Mouse (Mus musculus) ES-Bruce4 (cell line): ENCODE measurements around the gene Ptgds. TPM values are rescaled to one million over a fixed set of nuclear protein-coding genes. Genes with fewer than 3 reads are reported as not detected.

Source experiments
- H3K27ac ChIP-seq: 2 replicates; pipeline ENCODE4 v1.5.1; 2012; ENCODE audit warnings: low read length, inconsistent platforms; ENCODE audit not compliant: insufficient read depth
- H3K27me3 ChIP-seq: 2 replicates; pipeline ENCODE4 v1.6.1; 2012; ENCODE audit warnings: mild to moderate bottlenecking, low read length, inconsistent platforms; ENCODE audit not compliant: control insufficient read depth, poor library complexity, insufficient read depth, severe bottlenecking
- H3K36me3 ChIP-seq: 2 replicates; pipeline ENCODE4 v1.6.1; 2012; ENCODE audit warnings: inconsistent platforms, mild to moderate bottlenecking, low read length, moderate library complexity; ENCODE audit not compliant: control insufficient read depth, poor library complexity, insufficient read depth, severe bottlenecking
- H3K4me1 ChIP-seq: one replicate; pipeline ENCODE4 v1.8.1; 2011; ENCODE audit warnings: low read length; ENCODE audit not compliant: control insufficient read depth, insufficient read depth
- H3K4me3 ChIP-seq: 2 replicates; pipeline ENCODE4 v1.5.1; 2011; ENCODE audit warnings: low read depth, mild to moderate bottlenecking, low read length
- H3K9ac ChIP-seq: 2 replicates; pipeline ENCODE4 v1.6.1; 2012; ENCODE audit warnings: low read depth, mild to moderate bottlenecking, inconsistent platforms; ENCODE audit not compliant: poor library complexity, severe bottlenecking
- H3K9me3 ChIP-seq: replicated peaks from 2 replicates; pipeline ENCODE4 v1.6.1; 2012; ENCODE audit warnings: mild to moderate bottlenecking, low read length, inconsistent platforms; ENCODE audit not compliant: control insufficient read depth, poor library complexity, insufficient read depth, severe bottlenecking
- CTCF ChIP-seq: IDR thresholded peaks from one replicate; pipeline ENCODE4 v1.8.1; 2011; ENCODE audit warnings: low read depth, low read length
- EP300 ChIP-seq: IDR thresholded peaks from 2 replicates; pipeline ENCODE4 v1.6.1; 2011; ENCODE audit warnings: low read depth, low read length; ENCODE audit not compliant: insufficient read depth
- POLR2A ChIP-seq: IDR thresholded peaks from one replicate; pipeline ENCODE4 v1.8.1; 2011; ENCODE audit warnings: low read length; ENCODE audit not compliant: insufficient read depth
- polyA plus RNA-seq: library from polyadenylated mRNA; stranded (reverse); fragments of >200 nt; gene quantifications from 2 replicates; pipeline ENCODE4 v1.2.4, GENCODE M21; 2011; ENCODE audit warnings: low read depth; ENCODE audit not compliant: missing spikeins, insufficient read depth, insufficient read length

Ptgds gene
- polyA plus RNA-seq, 1 experiment, result 0.57 TPM

- peak within 1 kb of the TSS; percentile 67 for H3K9ac ChIP-seq
- TF ChIP-seq POLR2A (no peak), EP300 (no peak), CTCF (peak; percentile 19)
Observed at GRCm38 (mm10) chr2:25501593-25502486, 32.0 kb upstream of the Ptgds start, which contains the start of gene C8g. Gene C8g (minus strand): TSS chr2:25501719.

GRCm38 (mm10) chr2:25500576-25501405, 30.9 kb upstream of the Ptgds start, which contains the start of gene Fbxw5:
Gene Fbxw5 (plus strand): TSS chr2:25500750.
- Histone ChIP-seq H3K9me3 (no peaks in the 10 kb centered on the region), H3K36me3 (no peaks in the 10 kb centered on the region), H3K27ac (no peak within 1 kb of the TSS), H3K9ac (peak within 1 kb of the TSS; percentile 67), H3K4me1 (no peaks in the 10 kb centered on the region), H3K4me3 (peak within 1 kb of the TSS; percentile 88), H3K27me3 (no peaks in the 10 kb centered on the region)
- TF ChIP-seq POLR2A (no peak), CTCF (no peak), EP300 (no peak)

More at GRCm38 (mm10) chr2:25501593-25502486, 32.0 kb upstream of the Ptgds start, which contains the start of gene C8g:
- H3K27me3 ChIP-seq, result no peaks in the 10 kb centered on the region
- no peaks in the 10 kb centered on the region for H3K36me3 ChIP-seq
- H3K4me1 ChIP-seq, result no peaks in the 10 kb centered on the region
- H3K4me3 ChIP-seq, result peak within 1 kb of the TSS; percentile 88
- no peak within 1 kb of the TSS for H3K27ac ChIP-seq
- no peaks in the 10 kb centered on the region for H3K9me3 ChIP-seq

- TF ChIP-seq EP300 (no peak), POLR2A (no peak), CTCF (no peak)
- Histone ChIP-seq H3K36me3 (no peaks in the 10 kb centered on the region), H3K27ac (no peak overlapping the region), H3K4me3 (peak overlapping the region; percentile 63), H3K9ac (0 out of 2 replicates have a peak overlapping the region, but pooled peaks have one; percentile 3), H3K9me3 (no peaks in the 10 kb centered on the region), H3K27me3 (no peaks in the 10 kb centered on the region), H3K4me1 (no peaks in the 10 kb centered on the region)
Observed at GRCm38 (mm10) chr2:25500071-25500575, 30.3 kb upstream of the Ptgds start.

- H3K4me3 ChIP-seq, result no peak overlapping the region
Observed at GRCm38 (mm10) chr2:25498622-25499478, 29.0 kb upstream of the Ptgds start.

GRCm38 (mm10) chr2:25497846-25498575, 28.2 kb upstream of the Ptgds start:
- H3K9me3 ChIP-seq, result no peaks in the 10 kb centered on the region
- H3K4me3 ChIP-seq, result no peak overlapping the region
- no peak overlapping the region for H3K9ac ChIP-seq
- no peak for TF ChIP-seq POLR2A
- no peaks in the 10 kb centered on the region for H3K27me3 ChIP-seq
- H3K4me1 ChIP-seq, result no peaks in the 10 kb centered on the region
- H3K36me3 ChIP-seq, result no peaks in the 10 kb centered on the region
- no peak overlapping the region for H3K27ac ChIP-seq

More at GRCm38 (mm10) chr2:25498622-25499478, 29.0 kb upstream of the Ptgds start:
- no peaks in the 10 kb centered on the region for H3K36me3 ChIP-seq
- H3K27ac ChIP-seq, result no peak overlapping the region
- TF ChIP-seq POLR2A (no peak), CTCF (peak; percentile 25), EP300 (no peak)
- no peaks in the 10 kb centered on the region for H3K27me3 ChIP-seq
- no peaks in the 10 kb centered on the region for H3K4me1 ChIP-seq
- no peak overlapping the region for H3K9ac ChIP-seq
- H3K9me3 ChIP-seq, result no peaks in the 10 kb centered on the region
